Mouse (Mus musculus) CH12.LX (cell line): Measurements from ENCODE around the gene 4931428F04Rik.
"Not testable (repeated sequence)": the region's sequence is repeated elsewhere in the genome, so short reads cannot be mapped to it uniquely, and the experiment has no call there.

Experiments
- CTCF ChIP-seq, 2 experiments: IDR thresholded peaks in 1 of 2; conservative IDR thresholded peaks in 1 of 2; 2 replicates each; pipeline ENCODE4 v1.5.1; 2011 to 2012; ENCODE audit warnings: low read depth in 2 of 2, low read length in 2 of 2, improper control_type of control experiment in 1 of 2, inconsistent platforms in 1 of 2, mild to moderate bottlenecking in 1 of 2, moderate library complexity in 1 of 2
- ETS1 ChIP-seq: conservative IDR thresholded peaks from 2 replicates; pipeline ENCODE4 v1.6.1; 2012; ENCODE audit warnings: low read depth, mild to moderate bottlenecking, inconsistent platforms, low read length, improper control_type of control experiment, moderate library complexity
- MAZ ChIP-seq: IDR thresholded peaks from 2 replicates; pipeline ENCODE4 v1.6.1; 2012; ENCODE audit warnings: low read depth, mild to moderate bottlenecking, inconsistent platforms, low read length, improper control_type of control experiment, moderate library complexity
- SIN3A ChIP-seq: IDR thresholded peaks from 2 replicates; pipeline ENCODE4 v1.6.1; 2012; ENCODE audit warnings: low read length, improper control_type of control experiment, inconsistent platforms
- TBP ChIP-seq: conservative IDR thresholded peaks from 2 replicates; pipeline ENCODE4 v1.6.1; 2011; ENCODE audit warnings: low read depth, low read length, improper control_type of control experiment

DNA sequence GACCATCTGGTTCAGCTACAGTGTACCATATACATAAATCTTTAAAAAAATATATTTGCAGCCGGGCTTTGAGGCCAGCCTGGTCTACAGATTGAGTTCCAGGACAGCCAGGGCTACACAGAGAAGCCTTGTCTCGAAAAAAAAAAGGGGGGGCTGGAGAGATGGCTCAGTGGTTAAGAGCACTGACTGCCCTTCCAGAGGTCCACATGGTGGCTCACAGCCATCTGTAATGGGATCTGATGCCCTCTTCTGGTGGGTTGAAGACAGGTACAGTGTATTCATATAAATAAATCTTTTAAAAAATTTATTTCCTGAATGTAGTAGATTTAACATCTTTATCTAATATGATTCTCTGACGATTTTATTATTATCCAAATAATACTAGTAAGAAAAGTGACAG, 2.1 kb upstream of the 4931428F04Rik start:
- peak in 1 of 2 experiments; percentile 42; a peak in 2 of 4 replicates for TF ChIP-seq CTCF (conservative IDR thresholded peaks at IDR 0.05 in 1 of 2, IDR thresholded peaks at IDR 0.05 in 1 of 2; ENCODE audit: low read depth in 2 of 2, low read length in 2 of 2)
- TF ChIP-seq SIN3A, ETS1, MAZ, TBP: not testable (repeated sequence)
